22 mouse cellular contexts compared by ENCODE assay signal in the genomic region with DNA sequence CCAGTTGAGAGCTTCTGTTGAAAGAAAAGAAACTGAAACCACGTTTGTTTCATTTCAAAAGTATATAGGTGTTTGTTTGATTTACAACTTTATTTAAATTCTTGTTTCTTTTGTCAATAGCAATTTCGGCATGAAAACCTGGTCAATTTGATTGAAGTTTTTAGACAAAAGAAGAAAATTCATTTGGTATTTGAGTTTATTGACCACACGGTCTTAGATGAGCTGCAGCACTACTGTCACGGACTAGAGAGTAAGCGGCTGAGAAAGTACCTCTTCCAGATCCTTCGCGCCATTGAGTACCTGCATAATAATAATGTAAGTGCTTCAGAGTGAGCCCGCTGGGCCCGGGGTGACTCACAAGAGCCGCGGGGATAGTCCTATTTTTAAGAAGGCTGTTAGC. TPM values are rescaled to one million over a fixed set of nuclear protein-coding genes. Genes with fewer than 3 reads are reported as not detected.
A peak's percentile ranks its signal among the peaks of the same experiment; 100 is the strongest.
DNase-seq lines count a peak whose midpoint lies in the region; ATAC-seq and TF ChIP-seq lines count a peak whose summit lies in the region.
"Had no signal": no experiment of that assay in that cellular context is flagged by ENCODE, and none has a peak within 500 bp of the region (broad histone marks: within the 10 kb centered on the region; RNA-seq: fewer than 3 reads in every experiment).

No protein-coding gene starts in this region.

- H3K27me3 ChIP-seq in heart, embryonic 15.5 days: no peaks in the 10 kb centered on the region
- H3K27me3 ChIP-seq in spleen, adult 2 months (ENCODE audit: control insufficient read depth, insufficient read depth, low read length): no peaks in the 10 kb centered on the region
- H3K27me3 ChIP-seq: embryonic facial prominence, embryonic 12.5 days; Patski had no signal

- no peak overlapping the region for H3K4me2 ChIP-seq in heart, embryonic 15.5 days
- H3K4me2 ChIP-seq: embryonic facial prominence, embryonic 12.5 days had no signal

- peak overlapping the region; percentile 70; the same call in 1 of the 2 replicates for H3K27ac ChIP-seq in heart, embryonic 15.5 days
- no peak overlapping the region for H3K27ac ChIP-seq in spleen, adult 2 months (ENCODE audit: insufficient read depth, low read length)
- H3K27ac ChIP-seq: embryonic facial prominence, embryonic 10.5 days; embryonic facial prominence, embryonic 12.5 days had no signal

- no peak overlapping the region for H3K9ac ChIP-seq in heart, embryonic 15.5 days
- H3K9ac ChIP-seq: embryonic facial prominence, embryonic 12.5 days had no signal

- WGBS in heart, embryonic 15.5 days: 80% methylated on average over 11 of the region's 11 CpGs
- 87% methylated on average over 11 of the region's 11 CpGs for WGBS in spleen, adult 2 months

- no peak overlapping the region for H3K4me3 ChIP-seq in heart, embryonic 15.5 days
- H3K4me3 ChIP-seq in spleen, adult 2 months (ENCODE audit: extremely low read depth, insufficient read depth, insufficient read length): 0 out of 2 replicates have a peak overlapping the region, but pooled peaks have one; percentile 4
- H3K4me3 ChIP-seq: embryonic facial prominence, embryonic 10.5 days; embryonic facial prominence, embryonic 12.5 days had no signal

- TF ChIP-seq POLR2A in spleen, adult 2 months (IDR thresholded peaks at IDR 0.05; ENCODE audit: low read depth, low read length): no peak

- no peaks in the 10 kb centered on the region for H3K9me3 ChIP-seq in heart, embryonic 15.5 days (replicated peaks)
- H3K9me3 ChIP-seq: embryonic facial prominence, embryonic 10.5 days; embryonic facial prominence, embryonic 12.5 days; G1E had no signal

- no peak for TF ChIP-seq CTCF in spleen, adult 2 months (IDR thresholded peaks at IDR 0.05; ENCODE audit: extremely low read depth, insufficient read depth, insufficient read length, insufficient replicate concordance)

- no peak for ATAC-seq in heart, embryonic 15.5 days (replicated peaks; ENCODE audit: insufficient number of reproducible peaks, insufficient read depth, low FRiP score, low read depth)
- ATAC-seq: forebrain, embryonic 14.5 days; forebrain, embryonic 16.5 days; Patski had no signal

- no peaks in the 10 kb centered on the region for H3K36me3 ChIP-seq in heart, embryonic 15.5 days
- no peaks in the 10 kb centered on the region for H3K36me3 ChIP-seq in spleen, adult 2 months (ENCODE audit: control insufficient read depth, insufficient read depth, low read length)

- DNase-seq in heart, adult 8-10 months (ENCODE audit: low spot score): no peak
- DNase-seq in spleen, adult 2 months (ENCODE audit: low read depth in 1 of 2, low spot score in 2 of 2): no peak
- DNase-seq in spleen, adult 18-20 months: no peak
- DNase-seq in R1 (ENCODE audit: low read depth, low spot score): peak; percentile 17
- peak; percentile 65 for DNase-seq in induced T-regulatory cell, adult 2 months (ENCODE audit: low read depth)
- DNase-seq in left cerebral cortex, adult 8-10 months (ENCODE audit: low spot score in 2 of 2): no peak
- no peak for DNase-seq in kidney, postnatal 4 days
- DNase-seq: adrenal gland, adult 2 months; adrenal gland, postnatal 10 days; adrenal gland, postnatal 25 days; cerebellum, adult 11-12 months; cerebellum, adult 2 months; cerebellum, adult 9-10 months; cerebellum, postnatal 10 days; cerebellum, postnatal 25 days had no signal

- H3K4me1 ChIP-seq in heart, embryonic 15.5 days (replicated peaks): no peaks in the 10 kb centered on the region; the same call in 1 of the 2 replicates
- no peaks in the 10 kb centered on the region for H3K4me1 ChIP-seq in spleen, adult 2 months (ENCODE audit: control insufficient read depth, insufficient read depth, insufficient read length)
- H3K4me1 ChIP-seq: embryonic facial prominence, embryonic 12.5 days had no signal

RNA-seq across cellular contexts. Expression of gene Cdkl3, which starts 7.0 kb away (rescaled TPM):
- polyA plus RNA-seq in heart, embryonic 15.5 days (2015; fragmentation: Nextera tagmentation; extraction: Ambion mirVana): 9.8 and 10.2 TPM in 2 replicates
- 1 to 10 TPM; 3.8 to 5.5 (median 4.4) TPM for total RNA-seq in heart, adult 8-10 months (2022)
- polyA plus RNA-seq in spleen, adult 2 months (2012; rRNA removed): 1.3 and 1.4 TPM in 2 replicates
- total RNA-seq in left cerebral cortex, adult 8-10 months (2022): 10 to 100 TPM; 13.2 to 18.5 (median 16.8) TPM

RNA-seq across cellular contexts. Expression of gene Ube2b, which starts 10.4 kb away (rescaled TPM):
- 243 and 292 TPM in 2 replicates for polyA plus RNA-seq in heart, embryonic 15.5 days (2015; fragmentation: Nextera tagmentation; extraction: Ambion mirVana)
- 100 to 1,000 TPM; 300 to 368 (median 327) TPM for total RNA-seq in heart, adult 8-10 months (2022)
- 26.6 and 28.6 TPM in 2 replicates for polyA plus RNA-seq in spleen, adult 2 months (2012; rRNA removed)
- 100 to 1,000 TPM; 159 to 178 (median 168) TPM for total RNA-seq in left cerebral cortex, adult 8-10 months (2022)

RNA-seq across cellular contexts. Expression of gene Cdkn2aipnl, which starts 43.5 kb away (rescaled TPM):
- 60.6 and 69.0 TPM in 2 replicates for polyA plus RNA-seq in heart, embryonic 15.5 days (2015; fragmentation: Nextera tagmentation; extraction: Ambion mirVana)
- total RNA-seq in heart, adult 8-10 months (2022): 10 to 100 TPM in 3 of 4 experiments, 1 to 10 TPM in 1; 9.1 to 11.6 (median 10.4) TPM
- 22.7 TPM in 2 replicates for polyA plus RNA-seq in spleen, adult 2 months (2012; rRNA removed)
- total RNA-seq in left cerebral cortex, adult 8-10 months (2022): 10 to 100 TPM; 40.8 to 45.8 (median 41.1) TPM

Comparison
In these comparisons a context has a peak if more than half of its experiments do, and no peak if none do; other contexts are left out.
1. DNase-seq: peak in R1 (single experiment) and induced T-regulatory cell, adult 2 months (single experiment); none in heart, adult 8-10 months (single experiment), spleen, adult 2 months (0 of 2), spleen, adult 18-20 months (0 of 2), left cerebral cortex, adult 8-10 months (0 of 2) and kidney, postnatal 4 days (0 of 2).